In the genomic region with DNA sequence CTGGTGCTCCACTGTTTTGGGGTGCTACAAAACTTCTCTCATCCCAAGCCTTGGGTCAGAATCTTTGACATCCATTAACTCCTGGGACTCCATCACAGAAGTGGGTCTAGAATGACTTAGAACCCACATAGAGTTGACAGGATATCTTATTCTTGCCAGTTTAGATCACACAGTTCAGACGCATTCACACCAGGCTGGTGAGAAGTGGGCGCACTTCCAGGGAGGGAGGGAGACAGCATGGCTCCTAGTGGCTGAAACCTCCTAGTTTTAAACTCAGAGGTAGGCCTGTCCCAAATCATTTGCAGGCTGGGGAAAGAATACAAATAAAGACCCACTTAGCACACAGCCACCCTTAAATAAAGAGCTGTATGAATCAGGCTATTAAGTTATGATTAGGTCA, we compare ENCODE assay signal across 11 mouse cellular contexts. TPM values are rescaled to one million over a fixed set of nuclear protein-coding genes. Genes with fewer than 3 reads are reported as not detected.
DNase-seq lines count a peak whose midpoint lies in the region; TF ChIP-seq lines count a peak whose summit lies in the region.
"Had no signal": no experiment of that assay in that cellular context is flagged by ENCODE, and none has a peak within 500 bp of the region (broad histone marks: within the 10 kb centered on the region; RNA-seq: fewer than 3 reads in every experiment).

No protein-coding gene starts in this region.

- H3K4me1 ChIP-seq in heart, adult 2 months (ENCODE audit: control insufficient read depth, insufficient read depth, low read length) = no peaks in the 10 kb centered on the region
- H3K4me1 ChIP-seq in heart, embryonic 10.5 days = peaks cover 9% of the 10 kb centered on the region
- H3K4me1 ChIP-seq: neural tube, embryonic 12.5 days had no signal

- H3K4me3 ChIP-seq in heart, adult 2 months = no peak overlapping the region
- no peak overlapping the region for H3K4me3 ChIP-seq in heart, embryonic 10.5 days
- H3K4me3 ChIP-seq in layer of hippocampus, adult 2 months = no peak overlapping the region
- H3K4me3 ChIP-seq: neural tube, embryonic 12.5 days had no signal

- H3K79me2 ChIP-seq in heart, adult 2 months (replicated peaks; ENCODE audit: control insufficient read depth, insufficient read depth, low read length) = no peaks in the 10 kb centered on the region

- H3K9me3 ChIP-seq in heart, embryonic 10.5 days = no peaks in the 10 kb centered on the region
- H3K9me3 ChIP-seq: neural tube, embryonic 12.5 days had no signal

- no peak overlapping the region for H3K9ac ChIP-seq in heart, adult 2 months (ENCODE audit: low read depth, low read length)
- H3K9ac ChIP-seq: neural tube, embryonic 12.5 days had no signal

- no peak for TF ChIP-seq POLR2A in heart, adult 2 months (IDR thresholded peaks at IDR 0.05; ENCODE audit: insufficient read depth, low read depth, low read length)

- intact Hi-C loops in heart, adult 2 months (cut with DNase I) = no loop called here
- intact Hi-C loops in left cerebral cortex, postnatal 10 days (cut with DNase I) = no loop called here

- 52% methylated on average over 2 of the region's 2 CpGs for WGBS in heart, adult 2 months
- WGBS in heart, embryonic 10.5 days = 61% methylated on average over 2 of the region's 2 CpGs

- peak overlapping the region; percentile 7 for H3K27ac ChIP-seq in heart, adult 2 months
- no peak overlapping the region for H3K27ac ChIP-seq in heart, embryonic 10.5 days
- no peak overlapping the region for H3K27ac ChIP-seq in layer of hippocampus, adult 2 months
- H3K27ac ChIP-seq: neural tube, embryonic 12.5 days had no signal

- no peak for DNase-seq in heart, adult 2 months
- no peak for DNase-seq in heart, embryonic 10.5 days (ENCODE audit: low spot score)
- DNase-seq in layer of hippocampus, adult 2 months (ENCODE audit: low spot score in 2 of 2) = no peak
- no peak for DNase-seq in layer of hippocampus, adult 9-11 months
- DNase-seq in adipocyte (ENCODE audit: low spot score) = peak; percentile 72
- peak; percentile 47 for DNase-seq in kidney, postnatal 10 days
- DNase-seq in yolk sac, embryonic 10.5 days (ENCODE audit: low spot score) = no peak
- no peak for DNase-seq in left cerebral cortex, postnatal 10 days (ENCODE audit: extremely low spot score in 1 of 2, low spot score in 2 of 2)
- DNase-seq: gastrocnemius, postnatal 25 days; thymus, postnatal 14 days had no signal

- H3K27me3 ChIP-seq in heart, adult 2 months (ENCODE audit: control insufficient read depth, insufficient read depth, low read length) = no peaks in the 10 kb centered on the region
- peaks cover 21% of the 10 kb centered on the region for H3K27me3 ChIP-seq in heart, embryonic 10.5 days (ENCODE audit: insufficient read depth, poor library complexity, severe bottlenecking)
- H3K27me3 ChIP-seq: neural tube, embryonic 12.5 days had no signal

- H3K36me3 ChIP-seq in heart, adult 2 months (ENCODE audit: control insufficient read depth, insufficient read depth, low read length) = no peaks in the 10 kb centered on the region
- 0 out of 2 replicates have a peak, but pooled peaks cover 4% of the 10 kb centered on the region for H3K36me3 ChIP-seq in heart, embryonic 10.5 days

- no peak for TF ChIP-seq EP300 in heart, adult 2 months (IDR thresholded peaks at IDR 0.05; ENCODE audit: insufficient read depth, low read depth, low read length)

- no peak for TF ChIP-seq CTCF in heart, adult 2 months (IDR thresholded peaks at IDR 0.05)
- 0 out of 2 replicates have a peak, but pooled peaks have one; percentile 2 for TF ChIP-seq CTCF in layer of hippocampus, adult 2 months (conservative IDR thresholded peaks at IDR 0.05)

RNA-seq across cellular contexts. Expression of a gene that starts 22.6 kb away (rescaled TPM):
- total RNA-seq in heart, adult 2 months (2021) = 10 to 100 TPM; 11.6 to 12.8 TPM
- 6.6 and 8.2 TPM in 2 replicates for polyA plus RNA-seq in heart, adult 2 months (2012; rRNA removed)
- 22.4 TPM in 2 replicates for polyA plus RNA-seq in heart, embryonic 10.5 days (2016; fragmentation: Nextera tagmentation; extraction: Ambion mirVana)
- total RNA-seq in layer of hippocampus, adult 2 months (2021) = 10 to 100 TPM; 29.3 to 31.0 TPM
- total RNA-seq in left cerebral cortex, postnatal 10 days (2021) = 10 to 100 TPM; 31.0 to 31.5 TPM

RNA-seq across cellular contexts. Expression of a gene that starts 25.4 kb away (rescaled TPM):
- 10 to 100 TPM in 1 of 2 experiments, 1 to 10 TPM in 1; 8.0 to 11.5 TPM for total RNA-seq in heart, adult 2 months (2021)
- 13.7 and 15.7 TPM in 2 replicates for polyA plus RNA-seq in heart, adult 2 months (2012; rRNA removed)
- 2.0 and 2.1 TPM in 2 replicates for polyA plus RNA-seq in heart, embryonic 10.5 days (2016; fragmentation: Nextera tagmentation; extraction: Ambion mirVana)
- total RNA-seq in layer of hippocampus, adult 2 months (2021) = 100 to 1,000 TPM; 106 to 107 TPM
- 100 to 1,000 TPM; 102 to 120 TPM for total RNA-seq in left cerebral cortex, postnatal 10 days (2021)

RNA-seq across cellular contexts. Expression of a gene that starts 40.8 kb away (rescaled TPM):
- 100 to 1,000 TPM; 157 to 180 TPM for total RNA-seq in heart, adult 2 months (2021)
- polyA plus RNA-seq in heart, adult 2 months (2012; rRNA removed) = 486 and 542 TPM in 2 replicates
- polyA plus RNA-seq in heart, embryonic 10.5 days (2016; fragmentation: Nextera tagmentation; extraction: Ambion mirVana) = 209 and 212 TPM in 2 replicates
- total RNA-seq in layer of hippocampus, adult 2 months (2021) = 100 to 1,000 TPM; 112 to 113 TPM
- 10 to 100 TPM; 75.3 to 76.8 TPM for total RNA-seq in left cerebral cortex, postnatal 10 days (2021)

Comparison
In these comparisons a context has a peak if more than half of its experiments do, and no peak if none do; other contexts are left out.
1. DNase-seq: peak in adipocyte (single experiment) and kidney, postnatal 10 days (single experiment); none in heart, adult 2 months (0 of 2), heart, embryonic 10.5 days (single experiment), layer of hippocampus, adult 2 months (0 of 2), layer of hippocampus, adult 9-11 months (single experiment), yolk sac, embryonic 10.5 days (single experiment) and left cerebral cortex, postnatal 10 days (0 of 2).
2. RNA of a gene that starts 25.4 kb away (total RNA-seq): 102 to 120 TPM in left cerebral cortex, postnatal 10 days and 106 to 107 TPM in layer of hippocampus, adult 2 months; 8.0 to 11.5 TPM in heart, adult 2 months; every median in the first group is over 4 times any median in the second.